Mouse (Mus musculus) bone marrow, adult 2 months (tissue): ENCODE measurements around the gene Mucl3.

Experiments used
- CTCF ChIP-seq: fragments of 200-500 bp; IDR thresholded peaks from 2 replicates; pipeline ENCODE4 v1.5.1; 2011; ENCODE audit warnings: low read length, control low read depth; ENCODE audit not compliant: control insufficient read depth, insufficient read depth
- POLR2A ChIP-seq: fragments of 200-500 bp; IDR thresholded peaks from 2 replicates; pipeline ENCODE4 v1.6.1; 2011; ENCODE audit warnings: low read depth, mild to moderate bottlenecking, control low read depth, low read length, borderline replicate concordance; ENCODE audit not compliant: control insufficient read depth

DNA sequence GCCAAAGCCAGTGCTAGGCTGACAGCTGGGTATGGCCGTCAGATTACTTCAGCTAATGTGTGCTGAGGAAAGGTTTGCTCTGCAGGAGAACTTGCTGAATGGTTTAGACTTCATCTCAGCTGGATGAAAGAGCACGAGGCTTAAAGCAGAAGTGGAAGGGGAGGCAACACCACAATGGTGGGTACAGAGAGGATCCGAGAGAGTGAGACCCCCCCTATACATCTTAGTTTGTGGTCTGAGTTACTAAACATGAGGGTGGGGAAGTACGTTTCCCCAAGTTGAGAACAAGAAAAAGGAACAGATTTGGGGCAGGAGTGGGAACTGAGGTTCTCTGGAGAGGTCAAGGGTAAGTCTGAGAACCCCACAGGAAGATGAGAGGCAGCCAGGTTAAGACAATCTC lies 48.9 kb upstream of the Mucl3 start:
- no peak for TF ChIP-seq CTCF
- no peak for TF ChIP-seq POLR2A
